Mouse (Mus musculus): Measurements from ENCODE around the gene Nxf3.

GRCm38 (mm10) chrX:136094421-136094820, 9.4 kb upstream of the Nxf3 start:
- TF ChIP-seq CTCF (IDR thresholded peaks at IDR 0.05) = no peak
- no peak for TF ChIP-seq EP300 (IDR thresholded peaks at IDR 0.05; ENCODE audit: insufficient read depth, low read depth, low read length)
- no peak for TF ChIP-seq POLR2A (IDR thresholded peaks at IDR 0.05; ENCODE audit: insufficient read depth, low read depth, low read length)

Data from heart, adult 2 months (tissue).